Mouse (Mus musculus) midbrain, embryonic 12.5 days (tissue): ENCODE data around the gene Myo1f. TPM values are rescaled to one million over a fixed set of nuclear protein-coding genes. Genes with fewer than 3 reads are reported as not detected.
A peak's percentile ranks its signal among the peaks of the same experiment; 100 is the strongest.

Experiments used
- ATAC-seq: fragments of 200-750 bp; cut with Nextera tagmentation; 2 replicates; pipeline ENCODE4 v1.8.0; 2017; ENCODE audit warnings: low read depth, moderate TSS enrichment, moderate library complexity; ENCODE audit not compliant: low FRiP score
- H3K27ac ChIP-seq: fragments of 300-500 bp; sonication (generic); replicated peaks from 2 replicates; pipeline ENCODE4 v1.5.1; 2016; ENCODE audit warnings: mild to moderate bottlenecking
- H3K27me3 ChIP-seq: fragments of 300-500 bp; sonication (generic); 2 replicates; pipeline ENCODE4 v1.6.1; 2016; ENCODE audit warnings: mild to moderate bottlenecking
- H3K36me3 ChIP-seq: fragments of 300-500 bp; sonication (generic); 2 replicates; pipeline ENCODE4 v1.6.1; 2016
- H3K4me1 ChIP-seq: fragments of 300-500 bp; sonication (generic); 2 replicates; pipeline ENCODE4 v1.6.1; 2016
- H3K4me2 ChIP-seq: fragments of 300-500 bp; sonication (generic); replicated peaks from 2 replicates; pipeline ENCODE4 v1.6.1; 2016; ENCODE audit warnings: mild to moderate bottlenecking, moderate library complexity
- H3K4me3 ChIP-seq: fragments of 300-500 bp; sonication (generic); 2 replicates; pipeline ENCODE4 v1.5.1; 2016; ENCODE audit warnings: mild to moderate bottlenecking
- H3K9ac ChIP-seq: fragments of 300-500 bp; sonication (generic); replicated peaks from 2 replicates; pipeline ENCODE4 v1.6.1; 2016; ENCODE audit warnings: mild to moderate bottlenecking, moderate library complexity
- H3K9me3 ChIP-seq: fragments of 300-500 bp; sonication (generic); 2 replicates; pipeline ENCODE4 v1.6.1; 2016; ENCODE audit warnings: mild to moderate bottlenecking
- WGBS: fragments of 180-500 bp; shearing (Covaris S2); methylation state at CpG from one replicate; pipeline ENCODE4 v1.1.7; 2016; 5-methylcytosine and 5-hydroxymethylcytosine counted together
- polyA plus RNA-seq: library from polyadenylated mRNA; unstranded; fragments of >200 nt; fragmentation: Nextera tagmentation; extraction: Ambion mirVana; gene quantifications from 2 replicates; pipeline ENCODE4 v1.2.1, GENCODE M21; 2016

Gene Myo1f
- polyA plus RNA-seq, 1 experiment from 2014 or later: 3.5 TPM

GRCm38 (mm10) chr17:33631236-33631635, 75.7 kb downstream of the Myo1f start:
- no peaks in the 10 kb centered on the region for H3K27me3 ChIP-seq
- ATAC-seq: no peak
- 96% methylated on average over 9 of the region's 9 CpGs for WGBS
- no peaks in the 10 kb centered on the region for H3K9me3 ChIP-seq
- H3K27ac ChIP-seq: no peak overlapping the region
- no peak overlapping the region for H3K9ac ChIP-seq
- H3K4me2 ChIP-seq: no peak overlapping the region
- peaks cover 25% of the 10 kb centered on the region for H3K36me3 ChIP-seq
- no peak overlapping the region for H3K4me3 ChIP-seq
- peaks cover 23% of the 10 kb centered on the region for H3K4me1 ChIP-seq

DNA sequence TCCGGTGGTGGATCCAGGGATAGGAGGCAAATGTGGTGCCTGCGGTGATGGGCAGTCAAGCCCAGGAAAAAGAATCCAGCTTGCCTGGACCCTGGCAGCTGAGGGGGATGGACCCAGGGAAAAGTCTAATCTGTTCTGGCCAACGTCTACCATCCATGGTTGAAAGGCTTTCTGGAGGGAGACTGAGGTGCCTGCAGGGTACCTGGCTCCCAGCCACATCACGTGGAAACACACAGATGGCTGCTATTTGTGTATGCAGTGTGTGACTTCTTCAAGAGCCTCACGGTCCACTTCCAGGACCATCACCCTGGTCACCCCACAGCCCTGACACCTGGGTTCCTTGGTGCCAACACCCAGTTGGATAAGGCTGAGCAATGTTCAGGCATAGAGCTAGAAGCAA, 76.3 kb downstream of the Myo1f start:
- no peak overlapping the region for H3K27ac ChIP-seq
- no peaks in the 10 kb centered on the region for H3K27me3 ChIP-seq
- H3K4me1 ChIP-seq: peaks cover 23% of the 10 kb centered on the region
- no peak for ATAC-seq
- no peaks in the 10 kb centered on the region for H3K9me3 ChIP-seq
- WGBS: 94% methylated on average over 5 of the region's 5 CpGs
- no peak overlapping the region for H3K9ac ChIP-seq
- H3K36me3 ChIP-seq: peaks cover 27% of the 10 kb centered on the region
- no peak overlapping the region for H3K4me3 ChIP-seq
- no peak overlapping the region for H3K4me2 ChIP-seq

- Histone ChIP-seq H3K36me3 (peaks cover 36% of the 10 kb centered on the region), H3K4me1 (no peaks in the 10 kb centered on the region), H3K9ac (no peak overlapping the region), H3K4me2 (no peak overlapping the region), H3K27ac (no peak overlapping the region), H3K9me3 (no peaks in the 10 kb centered on the region), H3K4me3 (no peak overlapping the region), H3K27me3 (no peaks in the 10 kb centered on the region)
- no peak for ATAC-seq
- 87% methylated on average over 2 of the region's 2 CpGs for WGBS
These were observed 81.5 kb downstream of the Myo1f start for GRCm38 (mm10) chr17:33637038-33637437.

DNA sequence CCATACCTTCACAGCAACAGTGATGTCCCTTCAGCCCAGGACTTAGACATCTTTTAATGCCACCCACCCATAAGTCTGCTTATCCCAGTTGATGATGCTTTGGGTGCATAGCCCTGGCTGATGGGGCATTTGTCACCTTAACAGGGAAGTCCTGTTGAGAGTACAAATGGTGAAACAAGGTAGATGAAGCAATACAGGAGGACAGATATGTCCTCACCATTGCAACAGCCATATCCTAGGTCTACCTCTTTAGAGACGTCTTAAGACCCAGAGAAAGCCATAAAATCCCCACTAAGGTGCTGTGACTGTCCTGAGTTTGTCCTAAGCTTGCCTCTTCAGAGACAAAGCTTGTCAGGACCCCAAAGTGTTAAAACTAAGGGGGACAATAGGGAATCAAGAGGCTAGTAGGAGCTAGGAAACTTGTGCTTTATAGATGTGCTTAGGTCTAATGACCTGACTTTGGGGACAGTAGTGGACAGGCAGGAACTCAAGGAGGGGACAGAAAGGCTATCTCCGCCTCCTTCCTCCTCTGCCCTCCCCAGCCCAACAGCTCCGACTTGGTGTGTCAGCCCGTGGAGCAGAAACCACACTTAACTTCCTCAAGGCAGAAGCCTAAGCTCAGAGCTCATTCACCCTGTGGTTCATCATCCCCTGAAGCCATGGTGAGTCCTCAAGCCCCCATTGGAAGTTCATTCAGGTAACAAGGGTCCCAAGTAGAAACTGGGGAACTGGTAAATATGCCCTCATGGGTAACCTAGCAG, 82.2 kb downstream of the Myo1f start, which contains the start of gene Pram1:
Gene Pram1 (plus strand): TSS at position 541 of the 761 bp plus-strand sequence.
- ATAC-seq: no peak
- no peak within 1 kb of the TSS for H3K4me3 ChIP-seq
- H3K36me3 ChIP-seq: peaks cover 37% of the 10 kb centered on the region
- no peak within 1 kb of the TSS for H3K27ac ChIP-seq
- H3K9ac ChIP-seq: no peak within 1 kb of the TSS
- 94% methylated on average over 4 of the region's 4 CpGs for WGBS
- no peaks in the 10 kb centered on the region for H3K4me1 ChIP-seq
- H3K9me3 ChIP-seq: no peaks in the 10 kb centered on the region
- H3K27me3 ChIP-seq: no peaks in the 10 kb centered on the region
- no peak within 1 kb of the TSS for H3K4me2 ChIP-seq

GRCm38 (mm10) chr17:33639743-33640142, 84.2 kb downstream of the Myo1f start:
- H3K9me3 ChIP-seq: no peaks in the 10 kb centered on the region
- no peaks in the 10 kb centered on the region for H3K4me1 ChIP-seq
- no peak overlapping the region for H3K4me3 ChIP-seq
- no peak for ATAC-seq
- no peak overlapping the region for H3K27ac ChIP-seq
- H3K4me2 ChIP-seq: no peak overlapping the region
- H3K36me3 ChIP-seq: peaks cover 55% of the 10 kb centered on the region
- 77% methylated on average over 6 of the region's 6 CpGs for WGBS
- H3K9ac ChIP-seq: no peak overlapping the region
- H3K27me3 ChIP-seq: no peaks in the 10 kb centered on the region

DNA sequence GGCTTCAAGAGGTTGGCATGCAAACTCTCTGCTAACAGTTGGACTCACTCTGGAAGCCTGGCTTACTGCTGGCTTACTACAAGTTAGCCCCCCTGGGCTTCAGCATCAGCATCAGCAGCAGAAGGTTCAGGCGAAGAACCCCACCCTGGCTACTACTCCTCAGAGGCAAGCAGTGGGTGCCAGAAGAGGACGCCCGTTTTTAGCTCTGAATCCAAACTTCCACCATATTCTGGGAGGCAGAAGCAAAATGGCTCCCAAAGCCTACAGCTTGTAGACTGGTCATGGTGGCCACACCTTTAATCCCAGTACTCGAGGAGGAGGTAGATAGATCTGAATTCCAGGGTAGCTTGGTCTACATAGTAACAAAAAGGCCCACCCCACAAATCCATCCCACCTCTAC, 88.6 kb downstream of the Myo1f start:
- Histone ChIP-seq H3K36me3 (peaks cover 79% of the 10 kb centered on the region), H3K27ac (no peak overlapping the region), H3K9me3 (no peaks in the 10 kb centered on the region), H3K4me2 (no peak overlapping the region), H3K4me1 (no peaks in the 10 kb centered on the region), H3K4me3 (no peak overlapping the region), H3K27me3 (no peaks in the 10 kb centered on the region), H3K9ac (no peak overlapping the region)
- ATAC-seq: no peak
- 98% methylated on average over 4 of the region's 4 CpGs for WGBS

DNA sequence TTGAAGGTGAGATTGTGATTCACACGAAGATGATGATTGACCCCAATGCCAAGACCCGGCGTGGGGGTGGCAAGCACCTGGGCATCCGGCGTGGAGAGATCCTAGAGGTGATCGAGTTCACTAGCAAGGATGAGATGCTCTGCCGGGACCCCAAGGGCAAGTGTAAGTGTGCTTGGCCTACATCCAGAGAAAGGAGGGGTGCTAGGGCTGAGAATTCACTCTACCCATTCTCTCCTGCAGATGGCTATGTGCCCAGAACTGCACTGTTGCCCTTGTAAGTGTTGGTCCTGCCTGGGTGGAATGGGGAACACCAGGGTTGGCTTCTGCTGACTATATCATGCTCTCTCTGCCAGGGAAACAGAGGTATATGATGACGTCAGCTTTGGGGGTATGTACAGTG, 89.6 kb downstream of the Myo1f start:
- no peak overlapping the region for H3K9ac ChIP-seq
- H3K27me3 ChIP-seq: no peaks in the 10 kb centered on the region
- H3K4me3 ChIP-seq: no peak overlapping the region
- H3K4me1 ChIP-seq: no peaks in the 10 kb centered on the region
- no peak for ATAC-seq
- 94% methylated on average over 8 of the region's 8 CpGs for WGBS
- no peak overlapping the region for H3K27ac ChIP-seq
- H3K36me3 ChIP-seq: peaks cover 89% of the 10 kb centered on the region
- no peak overlapping the region for H3K4me2 ChIP-seq
- no peaks in the 10 kb centered on the region for H3K9me3 ChIP-seq

DNA sequence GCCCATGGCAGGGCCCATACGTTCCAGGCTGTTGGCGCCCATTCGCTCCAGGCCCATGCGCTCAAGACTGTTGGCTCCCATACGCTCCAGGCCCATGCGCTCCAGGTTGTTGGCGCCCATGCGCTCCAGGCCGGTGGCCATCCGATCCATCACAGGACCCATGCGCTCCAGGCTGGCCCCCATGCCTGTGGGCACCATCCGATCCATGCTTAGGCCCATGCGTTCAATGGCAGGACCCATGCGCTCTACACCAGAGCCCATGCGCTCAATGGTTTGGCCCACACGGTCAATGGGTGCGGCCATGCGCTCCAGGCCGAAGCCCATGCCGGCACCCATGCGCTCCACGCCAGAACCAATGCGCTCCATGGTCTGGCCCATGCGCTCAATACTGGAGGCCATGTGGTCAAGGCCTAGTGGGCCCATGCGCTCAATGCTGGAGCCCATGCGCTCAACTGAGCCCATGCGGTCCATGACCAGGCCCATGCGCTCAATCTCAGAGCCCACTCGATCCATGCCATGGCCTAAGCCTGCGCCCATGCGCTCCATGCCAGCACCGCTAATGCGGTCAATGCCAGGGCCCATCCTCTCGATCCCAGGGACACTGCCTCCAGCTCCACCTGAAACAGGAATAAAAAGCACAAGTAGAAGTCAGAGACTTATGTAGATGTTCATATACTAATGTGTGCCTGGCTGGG, 94.4 kb downstream of the Myo1f start:
- WGBS: 99% methylated on average over 34 of the region's 34 CpGs
- H3K27ac ChIP-seq: no peak overlapping the region
- H3K9me3 ChIP-seq: no peaks in the 10 kb centered on the region
- H3K4me3 ChIP-seq: no peak overlapping the region
- no peak overlapping the region for H3K4me2 ChIP-seq
- no peaks in the 10 kb centered on the region for H3K4me1 ChIP-seq
- H3K36me3 ChIP-seq: peaks cover 96% of the 10 kb centered on the region
- H3K9ac ChIP-seq: no peak overlapping the region
- ATAC-seq: 0 out of 2 replicates have a peak, but pooled peaks have one; percentile 41
- H3K27me3 ChIP-seq: no peaks in the 10 kb centered on the region

Other genes with a start within 250 kb of the Myo1f start
- 13.1 and 13.5 TPM in 2 replicates for gene Zfp81, start 196.8 kb upstream of the Myo1f start, polyA plus RNA-seq
- gene Zfp101, start 161.1 kb upstream of the Myo1f start, polyA plus RNA-seq: 20.8 and 23.2 TPM in 2 replicates
- gene Actl9, start 122.8 kb upstream of the Myo1f start, polyA plus RNA-seq: not detected in 2 replicates
- gene Adamts10, start 31.5 kb upstream of the Myo1f start, polyA plus RNA-seq: 51.3 and 59.4 TPM in 2 replicates
- 47.3 and 57.7 TPM in 2 replicates for gene Zfp414, start 73.4 kb downstream of the Myo1f start, polyA plus RNA-seq
- 0.63 and 0.84 TPM in 2 replicates for gene Pram1, start 82.3 kb downstream of the Myo1f start, polyA plus RNA-seq
- gene Hnrnpm, start 131.2 kb downstream of the Myo1f start, polyA plus RNA-seq: 441 and 462 TPM in 2 replicates
- 46.7 and 52.2 TPM in 2 replicates for gene March2, start 163.0 kb downstream of the Myo1f start, polyA plus RNA-seq
- gene Rab11b, start 204.8 kb downstream of the Myo1f start, polyA plus RNA-seq: 422 and 447 TPM in 2 replicates
- gene Angptl4, start 226.1 kb downstream of the Myo1f start, polyA plus RNA-seq: 21.1 and 28.3 TPM in 2 replicates